Mouse (Mus musculus): Measurements from ENCODE around the gene 4931422A03Rik. TPM values are rescaled to one million over a fixed set of nuclear protein-coding genes. Genes with fewer than 3 reads are reported as not detected.

Gene 4931422A03Rik
- polyA plus RNA-seq, 1 experiment from 2014 or later, result 2.5 TPM

DNA sequence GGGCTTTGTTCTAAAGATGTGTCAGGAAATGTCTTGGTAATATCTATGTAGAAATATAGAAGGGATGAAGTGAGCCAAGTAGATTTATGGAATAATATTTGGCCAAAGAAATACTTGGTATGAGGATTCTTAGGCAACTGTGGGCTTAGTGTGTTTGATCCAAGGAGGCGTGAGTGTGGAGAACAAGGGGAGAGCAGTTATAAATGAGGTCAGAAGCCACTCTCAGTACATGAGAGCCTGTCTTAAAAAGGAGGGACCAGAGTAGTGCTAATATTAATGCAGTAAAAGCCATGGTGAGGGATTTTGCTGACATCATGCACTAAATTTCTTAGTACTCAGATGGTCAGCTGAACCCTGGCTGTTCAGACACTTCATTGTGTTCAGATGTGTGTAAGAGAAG, 30.2 kb upstream of the 4931422A03Rik start:
- DNase-seq (ENCODE audit: low spot score) (no peak), ATAC-seq (ENCODE audit: low FRiP score) (no peak)
- peaks cover 55% of the 10 kb centered on the region for H3K36me3 ChIP-seq (replicated peaks; ENCODE audit: control insufficient read depth, insufficient read depth)
- no peak overlapping the region for H3K4me3 ChIP-seq (replicated peaks; ENCODE audit: low read length)
- no peaks in the 10 kb centered on the region for H3K4me1 ChIP-seq (replicated peaks; ENCODE audit: control insufficient read depth, insufficient read depth, low read length)
- H3K9ac ChIP-seq, result no peak overlapping the region
- H3K4me2 ChIP-seq (replicated peaks), result no peak overlapping the region
- H3K9me3 ChIP-seq (ENCODE audit: control insufficient read depth, low read length), result no peaks in the 10 kb centered on the region
- H3K27ac ChIP-seq, result no peak overlapping the region
- H3K27me3 ChIP-seq (ENCODE audit: control insufficient read depth, insufficient read depth, low read length), result no peaks in the 10 kb centered on the region
- whole genome bisulfite sequencing, result 88% methylated on average over 1 of the region's 1 CpGs

DNA sequence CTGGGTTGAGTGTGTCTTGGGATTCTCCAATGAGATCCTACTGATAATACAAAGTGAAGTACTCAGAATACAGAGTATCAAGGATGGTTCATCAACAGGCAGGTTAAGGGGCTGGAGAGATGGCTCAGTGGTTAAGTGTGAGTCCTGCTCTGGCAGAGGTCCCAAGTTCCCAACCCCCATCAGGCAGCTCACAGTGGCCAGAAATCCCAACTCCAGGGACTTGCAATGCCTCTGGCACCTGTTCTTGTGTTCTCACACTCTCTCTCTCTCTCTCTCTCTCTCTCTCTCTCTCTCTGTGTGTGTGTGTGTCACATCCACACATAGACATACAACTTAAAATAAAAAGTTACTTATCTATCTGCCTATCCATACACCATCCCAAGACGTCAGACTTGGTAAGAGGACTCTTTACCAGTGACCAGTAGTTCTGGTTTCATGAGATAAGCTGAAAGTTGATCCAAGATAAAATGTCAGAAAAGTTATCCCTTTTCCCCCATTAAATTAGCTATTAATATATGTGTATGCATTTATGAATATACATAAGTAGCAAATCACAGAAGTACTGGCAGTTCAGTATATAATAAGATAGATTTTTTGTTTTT, 16.4 kb upstream of the 4931422A03Rik start:
- no peak overlapping the region for H3K4me3 ChIP-seq (replicated peaks; ENCODE audit: low read length)
- H3K27me3 ChIP-seq (ENCODE audit: control insufficient read depth, insufficient read depth, low read length), result no peaks in the 10 kb centered on the region
- no peak for ATAC-seq (ENCODE audit: low FRiP score)
- H3K4me2 ChIP-seq (replicated peaks), result no peak overlapping the region
- no peak overlapping the region for H3K27ac ChIP-seq
- peaks cover 63% of the 10 kb centered on the region for H3K36me3 ChIP-seq (replicated peaks; ENCODE audit: control insufficient read depth, insufficient read depth)
- no peak overlapping the region for H3K9ac ChIP-seq
- no peaks in the 10 kb centered on the region for H3K9me3 ChIP-seq (ENCODE audit: control insufficient read depth, low read length)
- no peak for DNase-seq (ENCODE audit: low spot score)
- H3K4me1 ChIP-seq (replicated peaks; ENCODE audit: control insufficient read depth, insufficient read depth, low read length), result no peaks in the 10 kb centered on the region
- 73% methylated on average over 1 of the region's 1 CpGs for WGBS

DNA sequence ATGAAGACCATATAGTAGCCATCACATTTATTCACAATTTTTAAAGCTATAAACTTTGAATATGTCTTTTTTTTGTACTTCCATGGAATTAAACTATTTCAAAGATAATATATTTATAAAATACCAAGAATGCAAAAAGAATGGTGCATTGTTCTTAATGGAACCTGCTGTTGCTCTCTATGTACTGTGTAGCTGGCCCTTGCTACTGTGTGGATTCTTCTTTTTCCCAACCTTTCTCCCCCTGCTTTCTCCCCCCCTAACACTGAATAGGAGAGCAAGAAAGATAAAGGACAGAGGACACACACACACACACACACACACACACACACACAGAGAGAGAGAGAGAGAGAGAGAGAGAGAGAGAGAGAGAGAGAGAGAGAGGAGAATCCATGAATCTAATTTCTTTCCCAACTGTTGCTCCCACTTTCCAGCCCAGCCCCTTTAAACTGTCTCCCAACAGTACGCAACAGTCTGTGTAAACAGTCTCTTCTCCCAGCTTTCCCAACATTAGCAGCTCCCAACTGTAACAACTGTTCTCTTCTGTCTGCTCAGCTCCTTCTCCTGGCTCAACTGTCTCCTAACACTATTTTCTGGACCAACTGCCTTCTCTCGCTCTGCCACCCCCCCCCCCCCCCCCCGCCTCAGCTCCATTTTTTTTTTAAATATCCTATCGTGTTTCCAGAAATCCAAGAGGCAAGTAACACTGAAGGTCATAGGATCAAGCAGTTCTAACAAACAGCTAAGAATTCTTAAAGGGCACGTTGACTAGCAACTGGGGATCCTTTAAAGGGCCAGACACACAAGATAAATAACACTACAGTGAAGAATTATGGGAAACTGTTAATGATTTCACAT, 15.7 kb upstream of the 4931422A03Rik start:
- Histone ChIP-seq H3K4me1 (replicated peaks; ENCODE audit: control insufficient read depth, insufficient read depth, low read length) (no peaks in the 10 kb centered on the region), H3K4me3 (replicated peaks; ENCODE audit: low read length) (no peak overlapping the region), H3K9ac (no peak overlapping the region), H3K36me3 (replicated peaks; ENCODE audit: control insufficient read depth, insufficient read depth) (peaks cover 65% of the 10 kb centered on the region), H3K4me2 (replicated peaks) (no peak overlapping the region), H3K27me3 (ENCODE audit: control insufficient read depth, insufficient read depth, low read length) (no peaks in the 10 kb centered on the region), H3K27ac (no peak overlapping the region), H3K9me3 (ENCODE audit: control insufficient read depth, low read length) (no peaks in the 10 kb centered on the region)
- DNase-seq (ENCODE audit: low spot score) (no peak), ATAC-seq (ENCODE audit: low FRiP score) (no peak)
- WGBS, result 55% methylated on average over 5 of the region's 5 CpGs

DNA sequence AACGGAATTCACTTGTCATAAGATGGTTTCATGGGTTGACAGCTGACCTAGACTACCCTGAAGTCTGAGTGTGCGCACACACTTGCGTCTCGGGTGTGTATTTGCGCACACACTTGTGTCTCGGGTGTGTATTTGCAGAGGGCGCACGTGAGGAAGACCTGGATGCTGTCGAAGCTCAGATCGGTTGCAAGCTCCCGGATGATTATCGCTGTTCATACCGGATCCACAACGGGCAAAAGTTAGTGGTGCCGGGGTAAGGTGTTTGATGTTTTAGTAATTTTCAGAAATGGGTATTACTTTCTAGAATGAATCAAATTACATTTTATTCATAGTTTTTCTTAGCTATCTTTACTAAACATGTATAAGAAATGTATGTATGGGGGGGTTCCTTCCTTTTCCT, 14.6 kb upstream of the 4931422A03Rik start:
- H3K9me3 ChIP-seq (ENCODE audit: control insufficient read depth, low read length), result no peaks in the 10 kb centered on the region
- H3K27ac ChIP-seq, result no peak overlapping the region
- DNase-seq (ENCODE audit: low spot score) (no peak), ATAC-seq (ENCODE audit: low FRiP score) (no peak)
- no peaks in the 10 kb centered on the region for H3K4me1 ChIP-seq (replicated peaks; ENCODE audit: control insufficient read depth, insufficient read depth, low read length)
- no peak overlapping the region for H3K4me2 ChIP-seq (replicated peaks)
- no peak overlapping the region for H3K9ac ChIP-seq
- 97% methylated on average over 15 of the region's 15 CpGs for WGBS
- H3K4me3 ChIP-seq (replicated peaks; ENCODE audit: low read length), result no peak overlapping the region
- H3K36me3 ChIP-seq (replicated peaks; ENCODE audit: control insufficient read depth, insufficient read depth), result peaks cover 62% of the 10 kb centered on the region
- no peaks in the 10 kb centered on the region for H3K27me3 ChIP-seq (ENCODE audit: control insufficient read depth, insufficient read depth, low read length)

DNA sequence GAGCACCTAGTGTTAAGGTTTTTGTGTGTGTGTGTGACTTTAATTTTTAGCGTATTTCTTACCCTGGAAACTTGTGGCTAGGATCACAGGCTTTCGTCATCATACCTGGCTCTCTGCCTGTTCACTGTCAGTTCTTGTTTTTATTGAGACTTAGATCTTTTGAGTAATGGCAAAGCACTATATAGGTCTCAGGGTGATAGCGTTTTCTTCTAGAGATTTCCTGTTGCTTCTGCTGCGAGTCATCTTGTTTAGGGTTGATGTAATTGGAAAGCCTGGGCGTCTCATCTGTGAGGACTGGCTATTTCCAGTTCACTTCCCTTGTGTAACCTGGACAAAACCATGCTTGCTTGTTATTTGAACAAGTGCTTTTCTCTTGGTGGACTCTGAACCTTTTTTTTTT, 13.5 kb upstream of the 4931422A03Rik start:
- no peaks in the 10 kb centered on the region for H3K4me1 ChIP-seq (replicated peaks; ENCODE audit: control insufficient read depth, insufficient read depth, low read length)
- no peak for DNase-seq (ENCODE audit: low spot score)
- no peak overlapping the region for H3K4me3 ChIP-seq (replicated peaks; ENCODE audit: low read length)
- H3K9me3 ChIP-seq (ENCODE audit: control insufficient read depth, low read length), result no peaks in the 10 kb centered on the region
- H3K27ac ChIP-seq, result no peak overlapping the region
- no peaks in the 10 kb centered on the region for H3K27me3 ChIP-seq (ENCODE audit: control insufficient read depth, insufficient read depth, low read length)
- no peak overlapping the region for H3K4me2 ChIP-seq (replicated peaks)
- no peak for ATAC-seq (ENCODE audit: low FRiP score)
- H3K9ac ChIP-seq, result no peak overlapping the region
- peaks cover 67% of the 10 kb centered on the region for H3K36me3 ChIP-seq (replicated peaks; ENCODE audit: control insufficient read depth, insufficient read depth)
- 81% methylated on average over 5 of the region's 5 CpGs for WGBS

DNA sequence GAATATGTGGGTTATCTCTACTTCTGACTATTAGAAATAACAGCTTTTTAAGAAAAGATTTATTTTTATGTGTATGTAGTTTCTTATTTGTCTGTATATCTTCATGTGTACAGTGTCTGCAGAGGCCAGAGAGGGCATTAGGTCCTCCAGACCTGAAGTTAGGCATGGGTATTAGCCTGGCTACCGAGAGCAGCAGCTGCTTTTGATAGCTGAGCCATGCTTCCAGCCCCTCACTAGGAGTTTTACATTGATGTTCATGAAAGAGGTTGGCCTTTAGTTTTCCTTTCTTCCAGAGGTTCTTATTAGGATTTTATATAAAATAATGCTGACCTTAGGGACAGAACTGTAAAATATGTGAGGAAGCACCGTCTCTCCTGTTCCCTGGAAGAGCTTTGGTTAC, 10.1 kb upstream of the 4931422A03Rik start:
- Histone ChIP-seq H3K36me3 (replicated peaks; ENCODE audit: control insufficient read depth, insufficient read depth) (peaks cover 75% of the 10 kb centered on the region), H3K9ac (no peak overlapping the region), H3K27me3 (ENCODE audit: control insufficient read depth, insufficient read depth, low read length) (no peaks in the 10 kb centered on the region), H3K4me2 (replicated peaks) (no peak overlapping the region), H3K9me3 (ENCODE audit: control insufficient read depth, low read length) (no peaks in the 10 kb centered on the region), H3K27ac (no peak overlapping the region), H3K4me3 (replicated peaks; ENCODE audit: low read length) (no peak overlapping the region), H3K4me1 (replicated peaks; ENCODE audit: control insufficient read depth, insufficient read depth, low read length) (no peaks in the 10 kb centered on the region)
- WGBS, result 52% methylated on average over 2 of the region's 2 CpGs
- no peak for ATAC-seq (ENCODE audit: low FRiP score)
- DNase-seq (ENCODE audit: low spot score), result no peak

DNA sequence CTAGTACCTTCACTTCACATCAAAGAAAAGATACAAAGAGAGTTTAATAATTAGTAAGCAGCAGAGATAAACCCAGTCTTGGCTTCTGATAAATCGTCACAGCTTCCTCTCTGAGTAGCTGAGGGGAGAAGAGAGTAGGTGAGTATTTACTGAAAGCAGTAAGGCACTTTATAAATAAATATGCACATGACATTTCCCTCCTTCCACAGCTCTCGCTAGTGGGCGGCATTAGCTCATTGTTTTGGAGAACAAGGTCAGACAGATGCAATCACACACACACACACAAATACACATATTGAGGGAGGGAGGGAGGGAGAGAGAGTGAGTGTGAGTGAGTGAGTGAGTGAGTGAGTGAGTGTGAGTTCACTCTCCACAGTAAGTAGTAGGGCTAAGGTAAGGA, 8.2 kb upstream of the 4931422A03Rik start:
- 66% methylated on average over 3 of the region's 3 CpGs for WGBS
- ATAC-seq (ENCODE audit: low FRiP score) (no peak), DNase-seq (ENCODE audit: low spot score) (no peak)

DNA sequence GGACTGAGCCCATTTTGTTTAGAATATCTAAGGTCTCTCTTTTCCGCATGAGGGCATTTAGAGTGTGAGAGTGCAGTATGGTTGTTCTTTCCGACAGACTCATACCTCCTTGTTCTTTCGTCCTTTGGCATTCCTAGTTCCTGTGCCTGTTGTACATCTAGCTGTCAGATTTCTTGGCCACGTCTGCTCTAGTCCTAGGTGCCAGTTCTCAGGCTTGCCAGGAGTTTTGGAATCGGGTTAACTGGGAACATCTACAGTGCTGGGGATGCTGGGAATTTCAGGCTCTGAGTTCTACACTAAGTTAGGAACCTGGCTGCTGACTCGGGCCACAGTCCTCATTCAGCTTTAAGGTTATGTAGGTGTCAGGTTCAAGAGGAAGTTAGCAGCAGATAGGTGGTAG, 7.4 kb upstream of the 4931422A03Rik start:
- no peak overlapping the region for H3K27ac ChIP-seq
- DNase-seq (ENCODE audit: low spot score) (no peak), ATAC-seq (ENCODE audit: low FRiP score) (no peak)
- peaks cover 82% of the 10 kb centered on the region for H3K36me3 ChIP-seq (replicated peaks; ENCODE audit: control insufficient read depth, insufficient read depth)
- H3K4me1 ChIP-seq (replicated peaks; ENCODE audit: control insufficient read depth, insufficient read depth, low read length), result no peaks in the 10 kb centered on the region
- H3K9me3 ChIP-seq (ENCODE audit: control insufficient read depth, low read length), result no peaks in the 10 kb centered on the region
- 95% methylated on average over 6 of the region's 6 CpGs for WGBS
- H3K9ac ChIP-seq, result no peak overlapping the region
- H3K4me2 ChIP-seq (replicated peaks), result no peak overlapping the region
- H3K27me3 ChIP-seq (ENCODE audit: control insufficient read depth, insufficient read depth, low read length), result no peaks in the 10 kb centered on the region
- H3K4me3 ChIP-seq (replicated peaks; ENCODE audit: low read length), result no peak overlapping the region

More for the DNA sequence above, 8.2 kb upstream of the 4931422A03Rik start:
- Histone ChIP-seq H3K9me3 (ENCODE audit: control insufficient read depth, low read length) (no peaks in the 10 kb centered on the region), H3K27ac (no peak overlapping the region), H3K27me3 (ENCODE audit: control insufficient read depth, insufficient read depth, low read length) (no peaks in the 10 kb centered on the region), H3K9ac (no peak overlapping the region), H3K4me1 (replicated peaks; ENCODE audit: control insufficient read depth, insufficient read depth, low read length) (no peaks in the 10 kb centered on the region), H3K36me3 (replicated peaks; ENCODE audit: control insufficient read depth, insufficient read depth) (peaks cover 82% of the 10 kb centered on the region), H3K4me2 (replicated peaks) (no peak overlapping the region), H3K4me3 (replicated peaks; ENCODE audit: low read length) (no peak overlapping the region)

DNA sequence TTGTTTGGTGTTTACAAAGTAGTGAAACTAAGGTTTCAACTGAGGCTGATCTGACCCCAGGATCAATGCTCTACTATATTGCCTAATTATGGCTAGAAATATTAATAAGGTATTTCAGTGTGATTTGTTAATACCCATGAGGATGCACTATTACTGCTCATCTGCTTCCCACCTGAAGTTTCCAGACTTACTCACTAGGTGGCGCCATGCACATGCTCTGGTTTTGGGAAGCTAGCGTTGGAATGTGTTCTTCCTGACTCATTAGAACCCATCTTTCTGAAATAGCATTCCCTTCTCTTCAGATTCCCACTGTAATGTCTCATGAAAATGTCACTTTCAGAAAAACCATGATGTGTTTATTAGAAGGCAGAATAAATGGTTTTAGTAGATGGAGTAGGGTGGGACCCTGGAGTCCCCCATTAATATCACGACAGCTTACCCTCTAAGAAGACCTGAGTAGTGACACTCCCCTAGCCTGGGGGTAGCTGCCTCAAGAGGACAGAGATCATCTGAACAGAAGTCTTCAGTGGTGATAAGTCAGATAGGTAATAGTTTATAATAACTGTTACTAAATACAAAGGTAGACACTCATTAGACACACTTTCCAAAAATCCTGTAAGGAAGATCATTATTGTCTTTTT, 6.8 kb upstream of the 4931422A03Rik start:
- Histone ChIP-seq H3K9me3 (ENCODE audit: control insufficient read depth, low read length) (no peaks in the 10 kb centered on the region), H3K4me3 (replicated peaks; ENCODE audit: low read length) (no peak overlapping the region), H3K36me3 (replicated peaks; ENCODE audit: control insufficient read depth, insufficient read depth) (peaks cover 77% of the 10 kb centered on the region), H3K27me3 (ENCODE audit: control insufficient read depth, insufficient read depth, low read length) (no peaks in the 10 kb centered on the region), H3K9ac (no peak overlapping the region), H3K4me1 (replicated peaks; ENCODE audit: control insufficient read depth, insufficient read depth, low read length) (peaks cover 5% of the 10 kb centered on the region), H3K27ac (no peak overlapping the region), H3K4me2 (replicated peaks) (no peak overlapping the region)
- 31% methylated on average over 3 of the region's 3 CpGs for WGBS
- DNase-seq (ENCODE audit: low spot score) (peak; percentile 78), ATAC-seq (ENCODE audit: low FRiP score) (no peak)

Measured in hindbrain, embryonic 14.5 days (tissue).